ENCODE assay signal across 13 mouse cellular contexts in the genomic region with DNA sequence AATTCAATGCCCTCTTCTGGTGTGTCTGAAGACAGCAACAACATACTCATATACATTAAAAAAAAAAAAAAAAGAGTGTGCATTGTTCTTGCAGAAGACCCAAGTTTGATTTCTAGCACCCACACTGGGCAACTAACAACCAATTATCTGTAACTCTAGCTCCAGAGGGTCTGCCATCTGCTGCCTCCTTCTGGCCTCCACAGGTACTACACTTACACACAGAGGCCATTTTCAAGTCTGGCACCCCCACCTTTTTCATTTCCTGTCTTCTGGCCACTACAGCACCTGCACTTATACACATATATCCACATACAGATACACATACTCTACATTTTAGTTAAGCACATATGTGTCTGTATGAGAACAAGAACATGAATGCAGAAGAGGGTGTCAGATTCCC. TPM values are rescaled to one million over a fixed set of nuclear protein-coding genes. Genes with fewer than 3 reads are reported as not detected.
A peak's percentile ranks its signal among the peaks of the same experiment; 100 is the strongest.
DNase-seq lines count a peak whose midpoint lies in the region; ATAC-seq and TF ChIP-seq lines count a peak whose summit lies in the region.
"Had no signal": no experiment of that assay in that cellular context is flagged by ENCODE, and none has a peak within 500 bp of the region (broad histone marks: within the 10 kb centered on the region; RNA-seq: fewer than 3 reads in every experiment).

No protein-coding gene starts in this region.

- no peaks in the 10 kb centered on the region for H3K27me3 ChIP-seq in lung, embryonic 14.5 days (ENCODE audit: insufficient read depth, low read length)
- no peaks in the 10 kb centered on the region for H3K27me3 ChIP-seq in heart, embryonic 11.5 days (ENCODE audit: control insufficient read depth, insufficient read depth, low read length)
- H3K27me3 ChIP-seq: embryonic facial prominence, embryonic 12.5 days; hindbrain, embryonic 12.5 days had no signal

- ATAC-seq in CD4-positive, CD25-positive, alpha-beta regulatory T cell, adult 4 months = no peak
- ATAC-seq in lung, embryonic 14.5 days (ENCODE audit: insufficient read depth) = no peak
- no peak for ATAC-seq in heart, embryonic 11.5 days (replicated peaks; ENCODE audit: insufficient number of reproducible peaks, low FRiP score, low TSS enrichment)

- TF ChIP-seq CTCF in lung, embryonic 14.5 days (IDR thresholded peaks at IDR 0.05; ENCODE audit: low read depth) = peak; percentile 44
- peak; percentile 46; the same call in 1 of the 2 replicates for TF ChIP-seq CTCF in bone marrow, adult 2 months (IDR thresholded peaks at IDR 0.05; ENCODE audit: control insufficient read depth, insufficient read depth, low read length)

- peak; percentile 50 for DNase-seq in CD4-positive, CD25-positive, alpha-beta regulatory T cell, adult 2 months (ENCODE audit: low read depth, low spot score)
- no peak for DNase-seq in lung, embryonic 14.5 days
- no peak for DNase-seq in lung, postnatal 14 days
- DNase-seq in thymus, postnatal 0 days (ENCODE audit: low spot score) = peak; percentile 53
- DNase-seq in frontal cortex, adult 2 months (ENCODE audit: extremely low spot score in 1 of 2, low spot score in 1 of 2) = no peak
- DNase-seq: cerebellum, adult 8-10 months; kidney, postnatal 14 days; right cerebral cortex, postnatal 14 days had no signal

- no peak overlapping the region for H3K27ac ChIP-seq in lung, embryonic 14.5 days (ENCODE audit: low read depth)
- no peak overlapping the region for H3K27ac ChIP-seq in bone marrow, adult 2 months (ENCODE audit: control insufficient read depth, insufficient read depth, low read depth, low read length, poor library complexity)
- H3K27ac ChIP-seq in heart, embryonic 11.5 days (ENCODE audit: low read depth, low read length) = no peak overlapping the region
- H3K27ac ChIP-seq: embryonic facial prominence, embryonic 12.5 days; hindbrain, embryonic 12.5 days had no signal

- TF ChIP-seq POLR2A in bone marrow, adult 2 months (IDR thresholded peaks at IDR 0.05; ENCODE audit: borderline replicate concordance, control insufficient read depth, low read depth, low read length) = no peak

- no peak overlapping the region for H3K4me2 ChIP-seq in lung, embryonic 14.5 days
- H3K4me2 ChIP-seq in heart, embryonic 11.5 days = no peak overlapping the region
- H3K4me2 ChIP-seq: embryonic facial prominence, embryonic 12.5 days; hindbrain, embryonic 12.5 days had no signal

- H3K9ac ChIP-seq in lung, embryonic 14.5 days = no peak overlapping the region
- no peak overlapping the region for H3K9ac ChIP-seq in heart, embryonic 11.5 days (ENCODE audit: low read depth, low read length)
- H3K9ac ChIP-seq: embryonic facial prominence, embryonic 12.5 days; hindbrain, embryonic 12.5 days had no signal

- no peaks in the 10 kb centered on the region for H3K9me3 ChIP-seq in lung, embryonic 14.5 days (ENCODE audit: low read depth, low read length)
- H3K9me3 ChIP-seq in heart, embryonic 11.5 days (replicated peaks; ENCODE audit: control insufficient read depth, low read length) = no peaks in the 10 kb centered on the region
- H3K9me3 ChIP-seq: embryonic facial prominence, embryonic 12.5 days; hindbrain, embryonic 12.5 days had no signal

- no peaks in the 10 kb centered on the region for H3K36me3 ChIP-seq in lung, embryonic 14.5 days (ENCODE audit: insufficient read depth)
- H3K36me3 ChIP-seq in heart, embryonic 11.5 days (ENCODE audit: control insufficient read depth, insufficient read depth, low read length) = no peaks in the 10 kb centered on the region
- H3K36me3 ChIP-seq: embryonic facial prominence, embryonic 12.5 days; hindbrain, embryonic 12.5 days had no signal

- no peak overlapping the region for H3K4me3 ChIP-seq in lung, embryonic 14.5 days (ENCODE audit: low read depth, low read length)
- no peak overlapping the region for H3K4me3 ChIP-seq in bone marrow, adult 2 months (replicated peaks; ENCODE audit: control insufficient read depth, low read depth, low read length)
- no peak overlapping the region for H3K4me3 ChIP-seq in heart, embryonic 11.5 days (ENCODE audit: low read depth, low read length)
- H3K4me3 ChIP-seq: embryonic facial prominence, embryonic 12.5 days; hindbrain, embryonic 12.5 days had no signal

- H3K4me1 ChIP-seq in lung, embryonic 14.5 days (ENCODE audit: insufficient read depth) = peaks cover 4% of the 10 kb centered on the region; the same call in 1 of the 2 replicates
- peaks cover 7% of the 10 kb centered on the region for H3K4me1 ChIP-seq in bone marrow, adult 2 months (ENCODE audit: control insufficient read depth, insufficient read depth, low read length)
- peaks cover 5% of the 10 kb centered on the region; the same call in 1 of the 2 replicates for H3K4me1 ChIP-seq in heart, embryonic 11.5 days (ENCODE audit: control insufficient read depth, insufficient read depth, low read length)
- H3K4me1 ChIP-seq: embryonic facial prominence, embryonic 12.5 days had no signal

RNA-seq across cellular contexts. Expression of gene Cdk5r1, which starts 50.9 kb away (rescaled TPM):
- under 1 TPM; 0.87 to 0.98 TPM for polyA plus RNA-seq in CD4-positive, CD25-positive, alpha-beta regulatory T cell, adult 4 months (2017; shearing (Covaris generic))
- polyA plus RNA-seq in lung, embryonic 14.5 days (2014; fragmentation: Nextera tagmentation; extraction: Ambion mirVana) = 0.88 and 0.96 TPM in 2 replicates
- polyA plus RNA-seq in bone marrow, adult 2 months (2011; ENCODE audit: insufficient read depth, insufficient read length, low replicate concordance, missing spikeins) = 2.4 and 3.2 TPM in 2 replicates
- polyA plus RNA-seq in thymus, postnatal 0 days (2015; fragmentation: Nextera tagmentation; extraction: Ambion mirVana) = 1.2 and 1.7 TPM in 2 replicates
- polyA plus RNA-seq in frontal cortex, adult 2 months (2012; rRNA removed) = 242 and 258 TPM in 2 replicates
- polyA plus RNA-seq in heart, embryonic 11.5 days (2014; fragmentation: Nextera tagmentation; extraction: Ambion mirVana) = 0.51 and 0.74 TPM in 2 replicates

Comparison
In these comparisons a context has a peak if more than half of its experiments do, and no peak if none do; other contexts are left out.
1. DNase-seq: peak in CD4-positive, CD25-positive, alpha-beta regulatory T cell, adult 2 months (single experiment) and thymus, postnatal 0 days (single experiment); none in lung, embryonic 14.5 days (single experiment), lung, postnatal 14 days (single experiment) and frontal cortex, adult 2 months (0 of 2).
2. RNA of gene Cdk5r1, which starts 50.9 kb away (polyA plus RNA-seq): 242 to 258 TPM in frontal cortex, adult 2 months; 2.4 to 3.2 TPM in bone marrow, adult 2 months, 1.2 to 1.7 TPM in thymus, postnatal 0 days, 0.87 to 0.98 TPM in CD4-positive, CD25-positive, alpha-beta regulatory T cell, adult 4 months, 0.88 to 0.96 TPM in lung, embryonic 14.5 days and 0.51 to 0.74 TPM in heart, embryonic 11.5 days; every median in the first group is over 10 times any median in the second.